Mouse (Mus musculus) liver, embryonic 15.5 days (tissue): ENCODE results near the gene Ptk7. TPM values are rescaled to one million over a fixed set of nuclear protein-coding genes. Genes with fewer than 3 reads are reported as not detected.
A peak's percentile ranks its signal among the peaks of the same experiment; 100 is the strongest.

Experiments
- ATAC-seq: fragments of 200-750 bp; cut with Nextera tagmentation; 2 replicates; pipeline ENCODE4 v1.8.0; 2017; ENCODE audit warnings: moderate number of reproducible peaks, mild to moderate bottlenecking, moderate library complexity; ENCODE audit not compliant: insufficient read depth
- H3K27ac ChIP-seq: fragments of 300-500 bp; sonication (generic); replicated peaks from 2 replicates; pipeline ENCODE4 v1.5.1; 2015; ENCODE audit warnings: mild to moderate bottlenecking, inconsistent platforms
- H3K27me3 ChIP-seq: fragments of 300-500 bp; sonication (generic); 2 replicates; pipeline ENCODE4 v1.6.1; 2015; ENCODE audit warnings: mild to moderate bottlenecking, inconsistent platforms
- H3K36me3 ChIP-seq: fragments of 300-500 bp; sonication (generic); replicated peaks from 2 replicates; pipeline ENCODE4 v1.6.1; 2015; ENCODE audit warnings: moderate library complexity, mild to moderate bottlenecking, inconsistent platforms
- H3K4me1 ChIP-seq: fragments of 300-500 bp; sonication (generic); replicated peaks from 2 replicates; pipeline ENCODE4 v1.6.1; 2015; ENCODE audit warnings: inconsistent platforms
- H3K4me2 ChIP-seq: fragments of 300-500 bp; sonication (generic); 2 replicates; pipeline ENCODE4 v1.6.1; 2015; ENCODE audit warnings: moderate library complexity, mild to moderate bottlenecking, inconsistent platforms
- H3K4me3 ChIP-seq: fragments of 300-500 bp; sonication (generic); replicated peaks from 2 replicates; pipeline ENCODE4 v1.5.1; 2015; ENCODE audit warnings: mild to moderate bottlenecking, inconsistent platforms
- H3K9ac ChIP-seq: fragments of 300-500 bp; sonication (generic); 2 replicates; pipeline ENCODE4 v1.6.1; 2015; ENCODE audit warnings: moderate library complexity, mild to moderate bottlenecking, inconsistent platforms
- H3K9me3 ChIP-seq: fragments of 300-500 bp; sonication (generic); replicated peaks from 2 replicates; pipeline ENCODE4 v1.6.1; 2016; ENCODE audit warnings: inconsistent platforms
- WGBS: fragments of 180-500 bp; shearing (Covaris S2); methylation state at CpG from one replicate; pipeline ENCODE4 v1.1.7; 2015; ENCODE audit warnings: mixed read lengths; ENCODE audit not compliant: insufficient replicate concordance; 5-methylcytosine and 5-hydroxymethylcytosine counted together
- polyA plus RNA-seq: library from polyadenylated mRNA; unstranded; fragments of >200 nt; fragmentation: Nextera tagmentation; extraction: Ambion mirVana; gene quantifications from 2 replicates; pipeline ENCODE4 v1.2.1, GENCODE M21; 2015

Gene Ptk7
- polyA plus RNA-seq, 1 experiment from 2014 or later, result 7.8 TPM

GRCm38 (mm10) chr17:46554977-46555672 lies 74.2 kb downstream of the Ptk7 start:
- WGBS, result under 1% methylated on average over 74 of the region's 75 CpGs

GRCm38 (mm10) chr17:46554646-46554976 lies 74.7 kb downstream of the Ptk7 start:
- Histone ChIP-seq H3K27me3 (no peaks in the 10 kb centered on the region; the same call in 1 of the 2 replicates), H3K4me2 (peak overlapping the region; percentile 98), H3K36me3 (peaks cover 27% of the 10 kb centered on the region), H3K27ac (no peak overlapping the region), H3K9ac (peak overlapping the region; percentile 87), H3K4me3 (peak overlapping the region; percentile 92), H3K4me1 (peaks cover 46% of the 10 kb centered on the region), H3K9me3 (no peaks in the 10 kb centered on the region)
- 2% methylated on average over 11 of the region's 11 CpGs for WGBS
- ATAC-seq, result no peak

More at GRCm38 (mm10) chr17:46554977-46555672, 74.2 kb downstream of the Ptk7 start:
- Histone ChIP-seq H3K9me3 (no peaks in the 10 kb centered on the region), H3K27me3 (no peaks in the 10 kb centered on the region; the same call in 1 of the 2 replicates), H3K4me3 (peak overlapping the region; percentile 92), H3K36me3 (peaks cover 22% of the 10 kb centered on the region), H3K9ac (peak overlapping the region; percentile 87), H3K27ac (peak overlapping the region; percentile 81), H3K4me2 (peak overlapping the region; percentile 98), H3K4me1 (peaks cover 46% of the 10 kb centered on the region)
- ATAC-seq, result 0 out of 2 replicates have a peak, but pooled peaks have one; percentile 1

- H3K4me3 ChIP-seq, result peak overlapping the region; percentile 92
- H3K27me3 ChIP-seq, result no peaks in the 10 kb centered on the region; the same call in 1 of the 2 replicates
- no peak overlapping the region for H3K27ac ChIP-seq
- no peaks in the 10 kb centered on the region for H3K9me3 ChIP-seq
- peaks cover 32% of the 10 kb centered on the region for H3K36me3 ChIP-seq
- H3K4me2 ChIP-seq, result peak overlapping the region; percentile 98
- WGBS, result 73% methylated on average over 3 of the region's 3 CpGs
- ATAC-seq, result no peak
- H3K9ac ChIP-seq, result peak overlapping the region; percentile 87; the same call in 1 of the 2 replicates
- H3K4me1 ChIP-seq, result peaks cover 46% of the 10 kb centered on the region
Measured at GRCm38 (mm10) chr17:46553926-46554325, 75.4 kb downstream of the Ptk7 start.

GRCm38 (mm10) chr17:46553469-46553868 lies 75.8 kb downstream of the Ptk7 start:
- peaks cover 46% of the 10 kb centered on the region for H3K4me1 ChIP-seq
- H3K4me2 ChIP-seq, result peak overlapping the region; percentile 98
- peaks cover 37% of the 10 kb centered on the region for H3K36me3 ChIP-seq
- no peak for ATAC-seq
- H3K27ac ChIP-seq, result peak overlapping the region; percentile 48; the same call in 1 of the 2 replicates
- H3K27me3 ChIP-seq, result no peaks in the 10 kb centered on the region; the same call in 1 of the 2 replicates
- no peaks in the 10 kb centered on the region for H3K9me3 ChIP-seq
- H3K4me3 ChIP-seq, result peak overlapping the region; percentile 30; the same call in 1 of the 2 replicates
- peak overlapping the region; percentile 87; the same call in 1 of the 2 replicates for H3K9ac ChIP-seq
- WGBS, result 80% methylated on average over 11 of the region's 11 CpGs

GRCm38 (mm10) chr17:46552841-46553423 lies 76.4 kb downstream of the Ptk7 start:
- WGBS, result 28% methylated on average over 24 of the region's 24 CpGs
- H3K9ac ChIP-seq, result no peak overlapping the region; the same call in 1 of the 2 replicates
- H3K9me3 ChIP-seq, result no peaks in the 10 kb centered on the region

GRCm38 (mm10) chr17:46552151-46552550 lies 77.2 kb downstream of the Ptk7 start:
- H3K4me1 ChIP-seq, result peaks cover 47% of the 10 kb centered on the region
- H3K4me3 ChIP-seq, result no peak overlapping the region
- 77% methylated on average over 7 of the region's 7 CpGs for WGBS
- H3K36me3 ChIP-seq, result peaks cover 39% of the 10 kb centered on the region
- no peak overlapping the region for H3K9ac ChIP-seq
- H3K27ac ChIP-seq, result no peak overlapping the region
- peaks cover 9% of the 10 kb centered on the region for H3K27me3 ChIP-seq
- H3K4me2 ChIP-seq, result no peak overlapping the region
- H3K9me3 ChIP-seq, result no peaks in the 10 kb centered on the region
- no peak for ATAC-seq

More at GRCm38 (mm10) chr17:46552841-46553423, 76.4 kb downstream of the Ptk7 start:
- H3K4me2 ChIP-seq, result peak overlapping the region; percentile 98
- peak overlapping the region; percentile 48; the same call in 1 of the 2 replicates for H3K27ac ChIP-seq
- peak overlapping the region; percentile 30 for H3K4me3 ChIP-seq
- no peak for ATAC-seq
- H3K4me1 ChIP-seq, result peaks cover 48% of the 10 kb centered on the region
- H3K36me3 ChIP-seq, result peaks cover 39% of the 10 kb centered on the region
- H3K27me3 ChIP-seq, result peaks cover 1% of the 10 kb centered on the region; the same call in 1 of the 2 replicates

GRCm38 (mm10) chr17:46551369-46551768 lies 77.9 kb downstream of the Ptk7 start:
- Histone ChIP-seq H3K9ac (no peak overlapping the region), H3K4me2 (no peak overlapping the region), H3K4me3 (no peak overlapping the region), H3K36me3 (peaks cover 39% of the 10 kb centered on the region), H3K4me1 (peaks cover 47% of the 10 kb centered on the region), H3K27ac (no peak overlapping the region), H3K9me3 (no peaks in the 10 kb centered on the region), H3K27me3 (peaks cover 17% of the 10 kb centered on the region)
- ATAC-seq, result no peak
- WGBS, result 79% methylated on average over 6 of the region's 6 CpGs

GRCm38 (mm10) chr17:46550904-46551303 lies 78.4 kb downstream of the Ptk7 start:
- H3K4me1 ChIP-seq, result peaks cover 46% of the 10 kb centered on the region
- no peak overlapping the region for H3K4me3 ChIP-seq
- no peak overlapping the region for H3K4me2 ChIP-seq
- no peak overlapping the region for H3K27ac ChIP-seq
- no peak overlapping the region for H3K9ac ChIP-seq
- no peaks in the 10 kb centered on the region for H3K9me3 ChIP-seq
- H3K27me3 ChIP-seq, result peaks cover 21% of the 10 kb centered on the region
- no peak for ATAC-seq
- 71% methylated on average over 7 of the region's 7 CpGs for WGBS
- H3K36me3 ChIP-seq, result peaks cover 39% of the 10 kb centered on the region

GRCm38 (mm10) chr17:46549642-46550041 lies 79.7 kb downstream of the Ptk7 start:
- Histone ChIP-seq H3K9me3 (no peaks in the 10 kb centered on the region), H3K27me3 (peaks cover 34% of the 10 kb centered on the region), H3K4me2 (no peak overlapping the region), H3K27ac (no peak overlapping the region), H3K9ac (no peak overlapping the region), H3K4me3 (no peak overlapping the region), H3K4me1 (peaks cover 38% of the 10 kb centered on the region), H3K36me3 (peaks cover 39% of the 10 kb centered on the region)
- WGBS, result 84% methylated on average over 9 of the region's 9 CpGs
- ATAC-seq, result no peak

- Histone ChIP-seq H3K27me3 (peaks cover 39% of the 10 kb centered on the region), H3K4me3 (no peak overlapping the region), H3K4me2 (no peak overlapping the region), H3K9me3 (no peaks in the 10 kb centered on the region), H3K4me1 (peaks cover 33% of the 10 kb centered on the region), H3K27ac (no peak overlapping the region), H3K36me3 (peaks cover 39% of the 10 kb centered on the region), H3K9ac (no peak overlapping the region)
- 44% methylated on average over 8 of the region's 8 CpGs for WGBS
- no peak; the same call in 1 of the 2 replicates for ATAC-seq
Measured at GRCm38 (mm10) chr17:46549193-46549592, 80.1 kb downstream of the Ptk7 start.

- H3K4me2 ChIP-seq, result no peak overlapping the region
- no peak for ATAC-seq
- 72% methylated on average over 11 of the region's 11 CpGs for WGBS
Measured at GRCm38 (mm10) chr17:46548741-46549140, 80.6 kb downstream of the Ptk7 start.

More at GRCm38 (mm10) chr17:46548741-46549140, 80.6 kb downstream of the Ptk7 start:
- Histone ChIP-seq H3K9ac (no peak overlapping the region), H3K36me3 (peaks cover 39% of the 10 kb centered on the region), H3K9me3 (no peaks in the 10 kb centered on the region), H3K4me3 (no peak overlapping the region), H3K4me1 (peaks cover 29% of the 10 kb centered on the region), H3K27me3 (peaks cover 40% of the 10 kb centered on the region), H3K27ac (no peak overlapping the region)
